Mouse (Mus musculus): ENCODE measurements around the gene Glp1r. TPM values are rescaled to one million over a fixed set of nuclear protein-coding genes. Genes with fewer than 3 reads are reported as not detected.
A peak's percentile ranks its signal among the peaks of the same experiment; 100 is the strongest.

Gene Glp1r
- polyA plus RNA-seq, 1 experiment from 2014 or later = 17.8 TPM

DNA sequence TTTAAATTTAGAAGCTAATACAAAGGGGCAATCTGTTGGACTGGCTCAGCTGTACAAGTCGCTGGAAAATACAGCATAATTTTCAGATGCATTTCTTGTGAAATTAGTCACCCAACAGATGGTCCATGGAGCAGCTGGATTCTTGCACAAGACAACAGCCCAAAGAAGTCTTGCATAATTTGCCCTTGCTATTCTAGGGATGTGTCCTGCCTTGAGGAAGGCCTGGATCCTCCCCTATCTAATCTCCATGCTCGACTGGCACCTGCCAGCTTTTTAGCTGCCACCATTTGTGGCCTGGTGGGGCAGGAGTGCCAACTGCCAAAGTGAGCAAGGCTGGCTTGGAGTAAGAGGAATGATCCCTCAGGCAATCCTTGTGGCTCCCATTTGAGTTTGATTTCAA is 75.7 kb downstream of the Glp1r start:
- WGBS = 45% methylated on average over 2 of the region's 2 CpGs
- H3K4me1 ChIP-seq (ENCODE audit: insufficient read depth, low read depth, low read length) = no peaks in the 10 kb centered on the region; the same call in 1 of the 2 replicates
- no peak for TF ChIP-seq CTCF (IDR thresholded peaks at IDR 0.05)
- no peak for TF ChIP-seq EP300 (IDR thresholded peaks at IDR 0.05)
- no peak overlapping the region for H3K4me3 ChIP-seq (ENCODE audit: low read depth, low read length)
- H3K4me2 ChIP-seq (replicated peaks; ENCODE audit: low read depth, low read length) = no peak overlapping the region
- no peaks in the 10 kb centered on the region for H3K27me3 ChIP-seq (replicated peaks; ENCODE audit: insufficient read depth, low read length)
- H3K9ac ChIP-seq (replicated peaks; ENCODE audit: low read depth) = no peak overlapping the region
- DNase-seq (ENCODE audit: low spot score) (peak; percentile 74), ATAC-seq (peak; percentile 63)
- no peaks in the 10 kb centered on the region for H3K9me3 ChIP-seq (ENCODE audit: low read length)
- H3K36me3 ChIP-seq (ENCODE audit: insufficient read depth, low read length) = no peaks in the 10 kb centered on the region
- no peak overlapping the region for H3K27ac ChIP-seq (ENCODE audit: low read length)

DNA sequence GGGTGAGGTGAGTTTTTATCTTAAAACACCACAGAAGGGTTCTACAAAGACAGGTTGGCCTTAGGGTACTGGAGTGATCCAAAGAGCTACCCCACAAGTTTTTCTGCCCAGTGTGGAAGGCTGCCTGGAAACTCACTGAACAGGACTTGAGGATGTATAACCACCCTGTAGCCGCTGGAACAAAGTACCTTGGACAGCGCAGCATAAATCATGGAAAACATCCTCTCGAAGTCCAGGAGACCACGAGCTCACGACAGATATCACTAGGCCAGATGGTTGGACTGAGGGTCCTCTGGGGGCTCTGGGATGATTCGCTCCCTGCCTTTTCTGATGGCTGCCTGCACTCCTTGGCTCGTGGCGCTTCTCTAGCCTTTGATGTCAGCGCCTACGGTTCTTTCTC is 76.9 kb downstream of the Glp1r start:
- no peaks in the 10 kb centered on the region for H3K36me3 ChIP-seq (ENCODE audit: insufficient read depth, low read length)
- no peak overlapping the region for H3K4me3 ChIP-seq (ENCODE audit: low read depth, low read length)
- H3K4me1 ChIP-seq (ENCODE audit: insufficient read depth, low read depth, low read length) = no peaks in the 10 kb centered on the region; the same call in 1 of the 2 replicates
- no peak overlapping the region for H3K27ac ChIP-seq (ENCODE audit: low read length)
- WGBS = 63% methylated on average over 10 of the region's 10 CpGs
- ATAC-seq = no peak
- no peak overlapping the region for H3K9ac ChIP-seq (replicated peaks; ENCODE audit: low read depth)
- TF ChIP-seq CTCF (IDR thresholded peaks at IDR 0.05) = no peak
- no peaks in the 10 kb centered on the region for H3K27me3 ChIP-seq (replicated peaks; ENCODE audit: insufficient read depth, low read length)
- no peaks in the 10 kb centered on the region for H3K9me3 ChIP-seq (ENCODE audit: low read length)
- H3K4me2 ChIP-seq (replicated peaks; ENCODE audit: low read depth, low read length) = no peak overlapping the region
- no peak for DNase-seq (ENCODE audit: low spot score)

DNA sequence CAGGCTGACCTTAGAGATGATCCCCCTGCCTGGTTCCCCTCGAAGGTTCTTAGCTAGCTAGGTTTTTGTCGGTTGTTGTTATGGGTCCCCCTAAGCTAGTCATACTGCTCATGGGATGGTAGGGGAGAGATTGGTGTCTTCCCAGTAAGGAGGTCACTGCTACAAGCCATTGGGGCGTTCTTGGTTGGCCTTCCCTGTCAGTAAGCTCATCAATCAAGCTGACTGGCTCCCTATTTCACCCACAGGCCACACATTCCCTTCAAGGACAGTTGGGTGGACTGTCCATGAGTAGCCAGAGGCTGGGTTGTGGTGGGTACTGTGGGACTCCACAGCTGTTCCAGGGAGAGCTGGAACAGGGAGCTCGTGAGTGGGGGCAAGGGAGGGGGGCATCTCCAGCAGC is 81.9 kb downstream of the Glp1r start:
- Histone ChIP-seq H3K4me2 (replicated peaks; ENCODE audit: low read depth, low read length) (no peak overlapping the region), H3K27me3 (replicated peaks; ENCODE audit: insufficient read depth, low read length) (no peaks in the 10 kb centered on the region), H3K36me3 (ENCODE audit: insufficient read depth, low read length) (no peaks in the 10 kb centered on the region), H3K27ac (ENCODE audit: low read length) (no peak overlapping the region), H3K4me3 (ENCODE audit: low read depth, low read length) (no peak overlapping the region), H3K9me3 (ENCODE audit: low read length) (no peaks in the 10 kb centered on the region), H3K9ac (replicated peaks; ENCODE audit: low read depth) (no peak overlapping the region), H3K4me1 (ENCODE audit: insufficient read depth, low read depth, low read length) (no peaks in the 10 kb centered on the region)
- ATAC-seq (no peak), DNase-seq (ENCODE audit: low spot score) (no peak)
- whole genome bisulfite sequencing = 63% methylated on average over 4 of the region's 4 CpGs
- TF ChIP-seq EP300 (IDR thresholded peaks at IDR 0.05) (no peak), CTCF (IDR thresholded peaks at IDR 0.05) (no peak)

DNA sequence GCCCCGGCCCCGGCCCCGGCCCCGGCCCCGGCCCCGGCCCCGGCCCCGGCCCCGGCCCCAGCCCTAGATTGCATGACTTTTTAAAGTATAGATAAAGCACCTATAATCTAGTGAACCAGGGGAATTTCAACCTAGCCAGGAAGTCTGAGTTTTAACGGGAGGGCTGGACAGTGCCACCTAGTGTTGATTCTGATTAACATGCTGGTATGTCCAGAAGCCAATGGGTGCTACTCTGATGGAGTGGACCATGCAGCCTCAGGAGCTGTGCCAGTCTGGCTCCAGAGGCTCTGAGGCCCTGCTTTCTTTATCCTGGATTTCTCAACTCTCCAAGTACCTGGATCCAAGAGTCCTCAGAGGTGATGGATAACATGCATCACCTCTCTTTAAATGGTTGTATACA is 88.6 kb downstream of the Glp1r start:
- Histone ChIP-seq H3K27me3 (replicated peaks; ENCODE audit: insufficient read depth, low read length) (no peaks in the 10 kb centered on the region), H3K4me2 (replicated peaks; ENCODE audit: low read depth, low read length) (no peak overlapping the region), H3K27ac (ENCODE audit: low read length) (no peak overlapping the region), H3K36me3 (ENCODE audit: insufficient read depth, low read length) (no peaks in the 10 kb centered on the region), H3K9ac (replicated peaks; ENCODE audit: low read depth) (no peak overlapping the region), H3K9me3 (ENCODE audit: low read length) (no peaks in the 10 kb centered on the region), H3K4me3 (ENCODE audit: low read depth, low read length) (no peak overlapping the region), H3K4me1 (ENCODE audit: insufficient read depth, low read depth, low read length) (no peaks in the 10 kb centered on the region)
- DNase-seq (ENCODE audit: low spot score) (peak; percentile 56), ATAC-seq (no peak)
- TF ChIP-seq EP300 (IDR thresholded peaks at IDR 0.05) (no peak), CTCF (IDR thresholded peaks at IDR 0.05) (peak; percentile 75)
- WGBS = 66% methylated on average over 10 of the region's 10 CpGs

Small RNA genes lying within 50 kb of the gene (microRNA-seq; reads per million reads assigned to microRNA genes)
- not detected for gene Gm24026

Other genes starting within 250 kb of the Glp1r start
- gene Umodl1, start 52.8 kb downstream of the Glp1r start, polyA plus RNA-seq (2015; fragmentation: Nextera tagmentation; extraction: Ambion mirVana) = not detected in 2 replicates
- 26.9 and 35.3 TPM in 2 replicates for gene Abcg1, start 155.9 kb downstream of the Glp1r start, polyA plus RNA-seq (2015; fragmentation: Nextera tagmentation; extraction: Ambion mirVana)
- not detected in 2 replicates for gene Tff3, start 227.8 kb downstream of the Glp1r start, polyA plus RNA-seq (2015; fragmentation: Nextera tagmentation; extraction: Ambion mirVana)
- 0.21 and 0.68 TPM in 2 replicates for gene Tff2, start 242.5 kb downstream of the Glp1r start, polyA plus RNA-seq (2015; fragmentation: Nextera tagmentation; extraction: Ambion mirVana)

All from lung, postnatal 0 days (tissue).